Mouse (Mus musculus): ENCODE results near the gene Epb41l2. TPM values are rescaled to one million over a fixed set of nuclear protein-coding genes. Genes with fewer than 3 reads are reported as not detected.

Epb41l2 gene
- polyA plus RNA-seq, 1 experiment: 28.8 TPM

DNA sequence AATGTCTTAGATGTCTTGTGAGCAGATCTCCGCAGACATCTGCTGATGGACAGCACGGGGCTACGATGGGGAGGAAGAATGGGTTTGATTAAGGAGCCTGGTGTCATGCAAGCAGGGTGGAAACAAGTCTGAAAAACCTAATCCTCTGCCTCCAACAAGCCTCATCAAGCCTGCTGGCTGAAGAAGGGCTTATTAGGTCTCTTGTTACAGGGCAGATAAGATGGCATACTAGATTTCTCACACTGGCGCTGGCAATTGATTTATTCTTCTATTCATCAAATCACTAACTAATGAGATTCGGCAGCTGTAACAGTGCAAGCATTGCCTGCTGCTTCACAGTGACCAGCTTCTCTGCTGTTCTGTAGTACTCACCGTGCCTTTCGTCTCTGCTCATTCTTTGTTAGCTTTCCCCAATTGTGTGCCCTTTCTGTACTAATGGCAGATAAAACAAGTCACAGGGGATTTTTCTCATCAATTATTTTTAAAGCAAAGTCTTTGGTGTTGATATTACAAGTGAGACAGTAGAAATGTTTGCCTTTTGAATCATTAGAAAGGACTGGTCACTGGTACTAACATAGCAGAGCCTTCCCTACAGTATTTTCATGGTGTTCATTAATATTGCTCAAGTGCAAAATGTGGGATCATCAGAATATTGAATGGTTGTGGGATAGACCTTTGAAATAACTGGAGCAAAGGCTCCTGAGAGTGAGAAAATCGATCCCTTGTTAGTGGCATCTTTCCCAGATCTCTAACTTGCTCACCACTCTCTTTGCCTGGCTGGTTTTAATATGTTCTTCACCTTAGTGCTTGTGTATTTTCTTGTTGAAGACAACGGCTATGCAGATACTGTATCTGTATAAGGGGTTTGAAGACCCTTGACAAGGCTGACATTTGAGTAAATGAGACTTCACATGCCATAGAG lies 212.0 kb downstream of the Epb41l2 start:
- no peak for DNase-seq
- no peaks in the 10 kb centered on the region for H3K27me3 ChIP-seq (replicated peaks; ENCODE audit: control insufficient read depth, insufficient read depth, low read length)
- TF ChIP-seq POLR2A (IDR thresholded peaks at IDR 0.05; ENCODE audit: low read depth, low read length): no peak
- no peak for TF ChIP-seq CTCF (conservative IDR thresholded peaks at IDR 0.05; ENCODE audit: insufficient read depth, insufficient read length, low read depth, low read length)
- no peaks in the 10 kb centered on the region for H3K4me1 ChIP-seq (ENCODE audit: control insufficient read depth, insufficient read depth, low read length)
- no peak overlapping the region for H3K4me3 ChIP-seq (ENCODE audit: insufficient read depth, low read depth, low read length)
- no peak overlapping the region for H3K27ac ChIP-seq (ENCODE audit: insufficient read depth, low read depth, low read length)
- no peaks in the 10 kb centered on the region for H3K36me3 ChIP-seq (ENCODE audit: control insufficient read depth, insufficient read depth, low read length)
- 31% methylated on average over 9 of the region's 9 CpGs for WGBS

Other genes with a start within 250 kb of the Epb41l2 start
- 9.8 and 11.9 TPM in 2 replicates for gene Akap7, start 51.9 kb upstream of the Epb41l2 start, polyA plus RNA-seq (2012; rRNA removed)
- 29.6 and 30.3 TPM in 2 replicates for gene Smlr1, start 176.5 kb downstream of the Epb41l2 start, polyA plus RNA-seq (2012; rRNA removed)

Data from kidney, adult 2 months (tissue).